Mouse (Mus musculus): ENCODE results near the gene Cnr2. TPM values are rescaled to one million over a fixed set of nuclear protein-coding genes. Genes with fewer than 3 reads are reported as not detected.

Cnr2 gene
- total and polyA plus RNA-seq, 3 experiments, result 6.8 to 10.2 TPM; not detected in 1

DNA sequence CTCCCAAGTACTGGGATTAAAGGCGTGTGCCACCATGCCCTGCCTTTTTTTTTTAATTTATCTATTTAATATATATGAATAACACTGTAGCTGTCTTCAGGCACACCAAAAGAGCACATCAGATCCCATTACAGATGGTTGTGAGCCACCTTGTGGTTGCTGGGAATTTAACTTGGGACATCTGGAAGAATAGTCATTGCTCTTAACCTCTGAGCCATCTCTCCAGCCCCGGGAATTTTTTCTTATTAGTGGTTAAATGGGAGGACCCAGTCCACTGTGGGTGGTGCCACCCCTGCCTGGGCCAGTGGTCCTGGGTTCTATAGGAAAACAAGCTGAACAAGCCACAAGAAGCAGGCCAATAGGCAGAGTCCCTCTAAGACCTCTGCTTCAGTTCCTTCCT, 17.5 kb upstream of the Cnr2 start:
- DNase-seq (ENCODE audit: low read depth, low spot score), result no peak
- Histone ChIP-seq H3K36me3 (ENCODE audit: control insufficient read depth in 1 of 2, insufficient read depth in 2 of 2, low read length in 2 of 2) (peaks cover under 1 to 18% of the 10 kb centered on the region in 2 experiments; a peak in 3 of 4 replicates), H3K4me1 (ENCODE audit: control insufficient read depth in 1 of 2, insufficient read depth in 2 of 2, low read length in 2 of 2) (peaks cover 16 to 25% of the 10 kb centered on the region in 2 experiments), H3K9ac (ENCODE audit: control insufficient read depth, low read depth, low read length, poor library complexity, severe bottlenecking) (no peak overlapping the region), H3K79me2 (ENCODE audit: control insufficient read depth, insufficient read depth, low read length, poor library complexity) (peaks cover 12% of the 10 kb centered on the region), H3K27me3 (ENCODE audit: control insufficient read depth in 1 of 2, insufficient read depth in 2 of 2, low read length in 2 of 2) (no peaks in the 10 kb centered on the region), H3K27ac (ENCODE audit: control insufficient read depth, low read depth, low read length) (no peak overlapping the region), H3K9me3 (replicated peaks; ENCODE audit: insufficient read depth, low read length) (no peaks in the 10 kb centered on the region), H3K4me3 (ENCODE audit: control insufficient read depth in 1 of 2, insufficient read depth in 1 of 2, low read depth in 2 of 2, low read length in 2 of 2) (no peak overlapping the region)
- TF ChIP-seq POLR2AphosphoS5 (IDR thresholded peaks at IDR 0.05; ENCODE audit: borderline replicate concordance, low read depth, low read length) (no peak), SMC3 (IDR thresholded peaks at IDR 0.05; ENCODE audit: low read depth, low read length) (peak; percentile 56), RAD21 (IDR thresholded peaks at IDR 0.05; ENCODE audit: low read depth, low read length) (peak; percentile 37), CTCF (IDR thresholded peaks at IDR 0.05 in 2 of 3, conservative IDR thresholded peaks at IDR 0.05 in 1 of 3; ENCODE audit: control insufficient read depth in 1 of 3, insufficient read depth in 1 of 3, low read depth in 2 of 3, low read length in 3 of 3, poor library complexity in 1 of 3, severe bottlenecking in 1 of 3) (peak in 1 of 3 experiments; percentile 43; a peak in 2 of 6 replicates), ZNF384 (IDR thresholded peaks at IDR 0.05; ENCODE audit: low read depth, low read length) (0 out of 2 replicates have a peak, but pooled peaks have one; percentile 41), ZC3H11A (IDR thresholded peaks at IDR 0.05; ENCODE audit: low read depth, low read length) (0 out of 2 replicates have a peak, but pooled peaks have one; percentile 25)

DNA sequence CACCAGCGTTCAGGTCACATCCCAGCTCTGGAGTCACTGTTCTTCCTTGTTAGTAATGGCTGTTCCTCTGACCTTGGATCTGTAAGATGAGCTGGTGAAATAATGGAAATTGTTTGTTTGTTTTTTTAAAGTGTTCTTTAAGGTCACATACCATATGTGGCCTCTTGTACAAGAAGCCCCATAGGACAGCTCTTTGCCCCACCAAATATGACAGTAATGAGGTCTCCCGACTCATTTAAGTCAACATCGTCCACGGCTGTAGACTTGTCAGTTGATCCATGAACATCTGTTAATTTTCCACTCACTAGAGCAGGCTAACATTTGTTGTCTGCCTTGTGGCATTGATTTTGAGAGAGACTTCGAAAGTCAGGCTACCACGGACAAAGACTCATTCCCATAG, 16.2 kb upstream of the Cnr2 start:
- no peaks in the 10 kb centered on the region for H3K27me3 ChIP-seq (ENCODE audit: control insufficient read depth in 1 of 2, insufficient read depth in 2 of 2, low read length in 2 of 2)
- no peak for DNase-seq (ENCODE audit: low read depth, low spot score)
- H3K4me3 ChIP-seq (ENCODE audit: control insufficient read depth in 1 of 2, insufficient read depth in 1 of 2, low read depth in 2 of 2, low read length in 2 of 2), result no peak overlapping the region
- no peaks in the 10 kb centered on the region for H3K9me3 ChIP-seq (replicated peaks; ENCODE audit: insufficient read depth, low read length)
- H3K36me3 ChIP-seq (ENCODE audit: control insufficient read depth in 1 of 2, insufficient read depth in 2 of 2, low read length in 2 of 2), result peaks cover 0 to 18% of the 10 kb centered on the region in 2 experiments; a peak in 2 of 4 replicates
- H3K9ac ChIP-seq (ENCODE audit: control insufficient read depth, low read depth, low read length, poor library complexity, severe bottlenecking), result no peak overlapping the region
- peaks cover 16 to 24% of the 10 kb centered on the region in 2 experiments for H3K4me1 ChIP-seq (ENCODE audit: control insufficient read depth in 1 of 2, insufficient read depth in 2 of 2, low read length in 2 of 2)
- peaks cover 1% of the 10 kb centered on the region; the same call in 1 of the 2 replicates for H3K79me2 ChIP-seq (ENCODE audit: control insufficient read depth, insufficient read depth, low read length, poor library complexity)
- no peak overlapping the region for H3K27ac ChIP-seq (ENCODE audit: control insufficient read depth, low read depth, low read length)
- TF ChIP-seq SIN3A (IDR thresholded peaks at IDR 0.05; ENCODE audit: low read length) (no peak), SMC3 (IDR thresholded peaks at IDR 0.05; ENCODE audit: low read depth, low read length) (no peak), TBP (IDR thresholded peaks at IDR 0.05; ENCODE audit: low read depth, low read length) (no peak), ZKSCAN1 (IDR thresholded peaks at IDR 0.05; ENCODE audit: low read depth, low read length) (no peak), MEF2A (IDR thresholded peaks at IDR 0.05; ENCODE audit: extremely low read depth, insufficient replicate concordance, low read depth, low read length, poor library complexity, severe bottlenecking) (no peak), NELFE (IDR thresholded peaks at IDR 0.05; ENCODE audit: low read depth, low read length) (no peak), NRF1 (IDR thresholded peaks at IDR 0.05; ENCODE audit: insufficient read depth, low read depth, low read length, poor library complexity, severe bottlenecking) (no peak), UBTF (IDR thresholded peaks at IDR 0.05; ENCODE audit: borderline replicate concordance, insufficient read depth, low read depth, low read length) (no peak), RCOR1 (IDR thresholded peaks at IDR 0.05; ENCODE audit: low read depth, low read length) (no peak), ELF1 (IDR thresholded peaks at IDR 0.05; ENCODE audit: low read depth, low read length) (no peak), POLR2AphosphoS2 (IDR thresholded peaks at IDR 0.05; ENCODE audit: low read length) (no peak), POLR2A (IDR thresholded peaks at IDR 0.05; ENCODE audit: control insufficient read depth in 1 of 2, insufficient read depth in 1 of 2, low read depth in 1 of 2, low read length in 2 of 2, poor library complexity in 1 of 2) (no peak), CTCF (IDR thresholded peaks at IDR 0.05 in 2 of 3, conservative IDR thresholded peaks at IDR 0.05 in 1 of 3; ENCODE audit: control insufficient read depth in 1 of 3, insufficient read depth in 1 of 3, low read depth in 2 of 3, low read length in 3 of 3, poor library complexity in 1 of 3, severe bottlenecking in 1 of 3) (no peak), GATA1 (IDR thresholded peaks at IDR 0.05; ENCODE audit: low read depth, low read length) (no peak), MYB (IDR thresholded peaks at IDR 0.05; ENCODE audit: low read depth, low read length) (no peak), HCFC1 (IDR thresholded peaks at IDR 0.05; ENCODE audit: low read depth, low read length) (no peak), JUND (IDR thresholded peaks at IDR 0.05; ENCODE audit: low read depth, low read length) (no peak), TAL1 (IDR thresholded peaks at IDR 0.05; ENCODE audit: low read length) (no peak), USF1 (IDR thresholded peaks at IDR 0.05; ENCODE audit: low read depth, low read length) (no peak), ZNF384 (IDR thresholded peaks at IDR 0.05; ENCODE audit: low read depth, low read length) (no peak)
